Mouse (Mus musculus): ENCODE results near the gene A230050P20Rik.
"Not testable (repeated sequence)": the region's sequence is repeated elsewhere in the genome, so short reads cannot be mapped to it uniquely, and the experiment has no call there.

Gene A230050P20Rik

GRCm38 (mm10) chr9:20868448-20869001 lies at the start of gene A230050P20Rik:
A230050P20Rik (plus strand) TSS chr9:20868642.
- DNase-seq, result peak; percentile 50 to 74

GRCm38 (mm10) chr9:20820001-20820400 lies 48.4 kb upstream of the A230050P20Rik start:
- DNase-seq, result no peak

- DNase-seq, result no peak
These were observed 45.6 kb upstream of the A230050P20Rik start for GRCm38 (mm10) chr9:20822821-20823220.

- no peak for DNase-seq
These were observed 42.7 kb upstream of the A230050P20Rik start for GRCm38 (mm10) chr9:20825781-20826180.

- DNase-seq, result no peak
These were observed 40.3 kb upstream of the A230050P20Rik start for GRCm38 (mm10) chr9:20828127-20828526.

GRCm38 (mm10) chr9:20830901-20831643 lies 37.4 kb upstream of the A230050P20Rik start:
- peak; percentile 93 to 99 for DNase-seq

- DNase-seq, result no peak
These were observed 33.6 kb upstream of the A230050P20Rik start for GRCm38 (mm10) chr9:20834881-20835280.

- DNase-seq, result not testable (repeated sequence)
These were observed 32.9 kb upstream of the A230050P20Rik start for GRCm38 (mm10) chr9:20835431-20835954.

GRCm38 (mm10) chr9:20837184-20837947 lies 31.1 kb upstream of the A230050P20Rik start:
- no peak for DNase-seq

- peak in 1 of 2 experiments; percentile 39 for DNase-seq
These were observed 29.5 kb upstream of the A230050P20Rik start for GRCm38 (mm10) chr9:20838931-20839330.

- no peak for DNase-seq
These were observed 26.2 kb upstream of the A230050P20Rik start for GRCm38 (mm10) chr9:20842211-20842610.

GRCm38 (mm10) chr9:20842670-20843069 lies 25.8 kb upstream of the A230050P20Rik start:
- peak in 1 of 2 experiments; percentile 17 for DNase-seq

- DNase-seq, result no peak
These were observed 18.3 kb upstream of the A230050P20Rik start for GRCm38 (mm10) chr9:20850179-20850578.

GRCm38 (mm10) chr9:20857131-20857530 lies 11.3 kb upstream of the A230050P20Rik start:
- peak; percentile 64 to 77 for DNase-seq

GRCm38 (mm10) chr9:20859926-20860325 lies 8.5 kb upstream of the A230050P20Rik start:
- DNase-seq, result no peak

- DNase-seq, result peak; percentile 13 to 53
These were observed 6.6 kb upstream of the A230050P20Rik start for GRCm38 (mm10) chr9:20861821-20862220.

- no peak for DNase-seq
These were observed 6.2 kb upstream of the A230050P20Rik start for GRCm38 (mm10) chr9:20862225-20862624.

GRCm38 (mm10) chr9:20866879-20867278 lies 1.6 kb upstream of the A230050P20Rik start:
- peak in 1 of 2 experiments; percentile 20 for DNase-seq

- DNase-seq, result no peak
These were observed 804 bp downstream of the A230050P20Rik start for GRCm38 (mm10) chr9:20869246-20869645.

GRCm38 (mm10) chr9:20870211-20871173 lies 2.0 kb downstream of the A230050P20Rik start:
- DNase-seq, result no peak

GRCm38 (mm10) chr9:20872991-20873390 lies 4.5 kb downstream of the A230050P20Rik start:
- no peak for DNase-seq

- DNase-seq, result no peak
These were observed 5.1 kb downstream of the A230050P20Rik start for GRCm38 (mm10) chr9:20873521-20873920.

All from kidney, postnatal 36 days (tissue).